Mouse (Mus musculus) spleen, postnatal 10 days (tissue): ENCODE measurements around the gene AY074887.

Experiments used
- DNase-seq, 2 experiments: peaks; one replicate each; pipeline ENCODE4 v3.0.0; 2021 to 2022; ENCODE audit warnings: low spot score in 2 of 2

AY074887 gene

GRCm38 (mm10) chr9:54916401-54916800 is 34.4 kb downstream of the AY074887 start:
- DNase-seq: no peak

GRCm38 (mm10) chr9:54915576-54915975 is 35.2 kb downstream of the AY074887 start:
- DNase-seq: no peak

GRCm38 (mm10) chr9:54909446-54909845 is 41.4 kb downstream of the AY074887 start:
- DNase-seq: no peak
